Mouse (Mus musculus): Measurements from ENCODE around the gene Lgals4. TPM values are rescaled to one million over a fixed set of nuclear protein-coding genes. Genes with fewer than 3 reads are reported as not detected.

The Lgals4 gene
- polyA plus RNA-seq, 1 experiment from 2014 or later = 4.1 TPM

GRCm38 (mm10) chr7:28811228-28811627, 22.4 kb upstream of the Lgals4 start:
- H3K27me3 ChIP-seq (ENCODE audit: low read depth, poor library complexity, severe bottlenecking) = no peaks in the 10 kb centered on the region
- H3K27ac ChIP-seq = peak overlapping the region; percentile 100
- peaks cover 46% of the 10 kb centered on the region for H3K36me3 ChIP-seq
- no peaks in the 10 kb centered on the region for H3K9me3 ChIP-seq (replicated peaks)
- peak; percentile 97 for DNase-seq (ENCODE audit: low spot score)
- H3K4me3 ChIP-seq = peak overlapping the region; percentile 87
- H3K4me1 ChIP-seq = peaks cover 59% of the 10 kb centered on the region
- 0% methylated on average over 40 of the region's 40 CpGs for whole genome bisulfite sequencing

- Histone ChIP-seq H3K9me3 (replicated peaks) (no peaks in the 10 kb centered on the region), H3K4me1 (peaks cover 60% of the 10 kb centered on the region), H3K36me3 (peaks cover 51% of the 10 kb centered on the region), H3K4me3 (peak overlapping the region; percentile 87), H3K27ac (peak overlapping the region; percentile 100), H3K27me3 (ENCODE audit: low read depth, poor library complexity, severe bottlenecking) (no peaks in the 10 kb centered on the region)
- no peak for DNase-seq (ENCODE audit: low spot score)
- WGBS = 19% methylated on average over 7 of the region's 7 CpGs
Measured at GRCm38 (mm10) chr7:28811640-28812275, 21.9 kb upstream of the Lgals4 start.

GRCm38 (mm10) chr7:28812436-28812835, 21.2 kb upstream of the Lgals4 start:
- Histone ChIP-seq H3K4me3 (peak overlapping the region; percentile 87), H3K27me3 (ENCODE audit: low read depth, poor library complexity, severe bottlenecking) (no peaks in the 10 kb centered on the region), H3K9me3 (replicated peaks) (no peaks in the 10 kb centered on the region), H3K36me3 (peaks cover 58% of the 10 kb centered on the region), H3K27ac (peak overlapping the region; percentile 100; the same call in 1 of the 2 replicates), H3K4me1 (peaks cover 63% of the 10 kb centered on the region)
- no peak for DNase-seq (ENCODE audit: low spot score)
- WGBS = 78% methylated on average over 4 of the region's 4 CpGs

GRCm38 (mm10) chr7:28812949-28813348, 20.7 kb upstream of the Lgals4 start:
- Histone ChIP-seq H3K36me3 (peaks cover 63% of the 10 kb centered on the region), H3K9me3 (replicated peaks) (no peaks in the 10 kb centered on the region), H3K4me3 (peak overlapping the region; percentile 87), H3K27ac (no peak overlapping the region), H3K27me3 (ENCODE audit: low read depth, poor library complexity, severe bottlenecking) (no peaks in the 10 kb centered on the region), H3K4me1 (peaks cover 59% of the 10 kb centered on the region)
- no peak for DNase-seq (ENCODE audit: low spot score)
- WGBS = 89% methylated on average over 5 of the region's 5 CpGs

GRCm38 (mm10) chr7:28814306-28815034, 19.2 kb upstream of the Lgals4 start:
- no peaks in the 10 kb centered on the region for H3K27me3 ChIP-seq (ENCODE audit: low read depth, poor library complexity, severe bottlenecking)
- no peaks in the 10 kb centered on the region for H3K9me3 ChIP-seq (replicated peaks)
- DNase-seq (ENCODE audit: low spot score) = no peak
- H3K36me3 ChIP-seq = peaks cover 78% of the 10 kb centered on the region
- 90% methylated on average over 5 of the region's 5 CpGs for WGBS
- H3K4me3 ChIP-seq = 0 out of 2 replicates have a peak overlapping the region, but pooled peaks have one; percentile 87
- peaks cover 48% of the 10 kb centered on the region for H3K4me1 ChIP-seq
- H3K27ac ChIP-seq = no peak overlapping the region

GRCm38 (mm10) chr7:28815230-28815629, 18.4 kb upstream of the Lgals4 start:
- Histone ChIP-seq H3K27me3 (ENCODE audit: low read depth, poor library complexity, severe bottlenecking) (no peaks in the 10 kb centered on the region), H3K9me3 (replicated peaks) (no peaks in the 10 kb centered on the region), H3K4me1 (peaks cover 50% of the 10 kb centered on the region), H3K4me3 (no peak overlapping the region), H3K27ac (no peak overlapping the region), H3K36me3 (peaks cover 86% of the 10 kb centered on the region)
- WGBS = 94% methylated on average over 9 of the region's 9 CpGs
- no peak for DNase-seq (ENCODE audit: low spot score)

- 94% methylated on average over 9 of the region's 9 CpGs for WGBS
- Histone ChIP-seq H3K36me3 (peaks cover 95% of the 10 kb centered on the region), H3K4me3 (no peak overlapping the region), H3K27me3 (ENCODE audit: low read depth, poor library complexity, severe bottlenecking) (no peaks in the 10 kb centered on the region), H3K4me1 (peaks cover 50% of the 10 kb centered on the region), H3K9me3 (replicated peaks) (no peaks in the 10 kb centered on the region), H3K27ac (no peak overlapping the region)
- DNase-seq (ENCODE audit: low spot score) = no peak
Measured at GRCm38 (mm10) chr7:28816201-28816600, 17.5 kb upstream of the Lgals4 start.

- H3K36me3 ChIP-seq = peaks cover 100% of the 10 kb centered on the region
- no peak overlapping the region for H3K4me3 ChIP-seq
- DNase-seq (ENCODE audit: low spot score) = no peak
- no peaks in the 10 kb centered on the region for H3K27me3 ChIP-seq (ENCODE audit: low read depth, poor library complexity, severe bottlenecking)
- peaks cover 47% of the 10 kb centered on the region for H3K4me1 ChIP-seq
- H3K9me3 ChIP-seq (replicated peaks) = no peaks in the 10 kb centered on the region
- H3K27ac ChIP-seq = no peak overlapping the region
- 97% methylated on average over 10 of the region's 10 CpGs for WGBS
Measured at GRCm38 (mm10) chr7:28816920-28817319, 16.7 kb upstream of the Lgals4 start.

GRCm38 (mm10) chr7:28817524-28817923, 16.1 kb upstream of the Lgals4 start:
- Histone ChIP-seq H3K4me3 (0 out of 2 replicates have a peak overlapping the region, but pooled peaks have one; percentile 1), H3K4me1 (peaks cover 41% of the 10 kb centered on the region)

GRCm38 (mm10) chr7:28817957-28818356, 15.7 kb upstream of the Lgals4 start:
- Histone ChIP-seq H3K4me1 (peaks cover 37% of the 10 kb centered on the region), H3K9me3 (replicated peaks) (no peaks in the 10 kb centered on the region), H3K36me3 (peaks cover 100% of the 10 kb centered on the region), H3K27me3 (ENCODE audit: low read depth, poor library complexity, severe bottlenecking) (no peaks in the 10 kb centered on the region), H3K4me3 (no peak overlapping the region), H3K27ac (no peak overlapping the region)
- 81% methylated on average over 4 of the region's 4 CpGs for WGBS
- no peak for DNase-seq (ENCODE audit: low spot score)

More at GRCm38 (mm10) chr7:28817524-28817923, 16.1 kb upstream of the Lgals4 start:
- no peaks in the 10 kb centered on the region for H3K27me3 ChIP-seq (ENCODE audit: low read depth, poor library complexity, severe bottlenecking)
- H3K9me3 ChIP-seq (replicated peaks) = no peaks in the 10 kb centered on the region
- H3K36me3 ChIP-seq = peaks cover 100% of the 10 kb centered on the region
- no peak overlapping the region for H3K27ac ChIP-seq
- no peak for DNase-seq (ENCODE audit: low spot score)
- 79% methylated on average over 6 of the region's 6 CpGs for WGBS

- Histone ChIP-seq H3K36me3 (peaks cover 96% of the 10 kb centered on the region), H3K4me1 (peaks cover 32% of the 10 kb centered on the region), H3K4me3 (no peak overlapping the region), H3K27me3 (ENCODE audit: low read depth, poor library complexity, severe bottlenecking) (no peaks in the 10 kb centered on the region), H3K9me3 (replicated peaks) (no peaks in the 10 kb centered on the region), H3K27ac (no peak overlapping the region)
- WGBS = 89% methylated on average over 18 of the region's 18 CpGs
- no peak for DNase-seq (ENCODE audit: low spot score)
Measured at GRCm38 (mm10) chr7:28818436-28818835, 15.2 kb upstream of the Lgals4 start.

- Histone ChIP-seq H3K4me1 (peaks cover 27% of the 10 kb centered on the region; the same call in 1 of the 2 replicates), H3K4me3 (no peak overlapping the region), H3K27ac (no peak overlapping the region), H3K27me3 (ENCODE audit: low read depth, poor library complexity, severe bottlenecking) (no peaks in the 10 kb centered on the region), H3K9me3 (replicated peaks) (no peaks in the 10 kb centered on the region), H3K36me3 (peaks cover 91% of the 10 kb centered on the region)
- WGBS = 88% methylated on average over 4 of the region's 4 CpGs
- DNase-seq (ENCODE audit: low spot score) = no peak
Measured at GRCm38 (mm10) chr7:28818861-28819452, 14.7 kb upstream of the Lgals4 start.

- Histone ChIP-seq H3K27me3 (ENCODE audit: low read depth, poor library complexity, severe bottlenecking) (no peaks in the 10 kb centered on the region), H3K9me3 (replicated peaks) (no peaks in the 10 kb centered on the region), H3K27ac (no peak overlapping the region), H3K36me3 (peaks cover 85% of the 10 kb centered on the region), H3K4me3 (no peak overlapping the region), H3K4me1 (peaks cover 25% of the 10 kb centered on the region; the same call in 1 of the 2 replicates)
- DNase-seq (ENCODE audit: low spot score) = no peak
- 96% methylated on average over 4 of the region's 4 CpGs for WGBS
Measured at GRCm38 (mm10) chr7:28819571-28819970, 14.1 kb upstream of the Lgals4 start.
